In the genomic region with DNA sequence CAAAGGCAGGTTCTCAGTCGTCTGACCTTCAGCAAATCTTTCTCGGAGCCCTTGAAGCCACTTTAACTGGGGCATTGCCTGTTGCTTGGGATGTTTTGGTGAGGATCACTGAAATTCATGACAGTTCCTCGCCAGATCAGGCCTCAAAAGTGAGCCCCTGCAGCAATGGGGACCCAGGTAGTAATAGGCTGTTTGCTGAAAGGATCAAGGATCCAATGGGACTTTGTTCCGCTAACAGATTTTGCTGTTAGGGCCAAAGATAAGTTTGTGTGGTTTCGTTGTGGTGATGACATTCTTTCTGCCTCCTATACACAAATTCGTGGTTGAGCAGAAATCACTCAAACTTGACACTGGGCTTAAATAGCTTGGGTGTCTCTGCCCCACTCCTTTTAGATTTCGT, we compare ENCODE assay signal across 8 mouse cellular contexts. TPM values are rescaled to one million over a fixed set of nuclear protein-coding genes. Genes with fewer than 3 reads are reported as not detected.
A peak's percentile ranks its signal among the peaks of the same experiment; 100 is the strongest.
DNase-seq lines count a peak whose midpoint lies in the region; ATAC-seq and TF ChIP-seq lines count a peak whose summit lies in the region.

No protein-coding gene starts in this region.

- no peak for DNase-seq in left cerebral cortex, adult 2 months (ENCODE audit: extremely low spot score in 1 of 2, low spot score in 2 of 2)
- no peak for DNase-seq in left cerebral cortex, postnatal 14 days (ENCODE audit: low spot score in 2 of 2)
- no peak for DNase-seq in hindbrain, postnatal 0 days (ENCODE audit: low spot score)
- DNase-seq in left cerebral cortex, adult 8-10 months (ENCODE audit: low spot score in 2 of 2) = no peak
- DNase-seq in adrenal gland, adult 8-10 months = no peak
- DNase-seq in layer of hippocampus, adult 9-10 months (ENCODE audit: low spot score) = no peak

- no peaks in the 10 kb centered on the region for H3K27me3 ChIP-seq in embryonic facial prominence, embryonic 12.5 days
- no peaks in the 10 kb centered on the region for H3K27me3 ChIP-seq in hindbrain, postnatal 0 days (ENCODE audit: insufficient read depth, low read length)
- H3K27me3 ChIP-seq in myocyte (ENCODE audit: control insufficient read depth, insufficient read depth, insufficient read length) = no peaks in the 10 kb centered on the region

- TF ChIP-seq CTCF in left cerebral cortex, adult 2 months (IDR thresholded peaks at IDR 0.05) = no peak
- TF ChIP-seq CTCF in hindbrain, postnatal 0 days (IDR thresholded peaks at IDR 0.05; ENCODE audit: low read depth) = no peak

- peak overlapping the region; percentile 88 for H3K27ac ChIP-seq in left cerebral cortex, adult 2 months
- peak overlapping the region; percentile 84; the same call in 1 of the 2 replicates for H3K27ac ChIP-seq in embryonic facial prominence, embryonic 12.5 days
- H3K27ac ChIP-seq in hindbrain, postnatal 0 days = peak overlapping the region; percentile 88

- peaks cover 48% of the 10 kb centered on the region for H3K79me2 ChIP-seq in myocyte (ENCODE audit: control insufficient read depth, insufficient read depth)

- H3K4me2 ChIP-seq in embryonic facial prominence, embryonic 12.5 days (replicated peaks) = peak overlapping the region; percentile 86
- H3K4me2 ChIP-seq in hindbrain, postnatal 0 days (ENCODE audit: low read depth, low read length) = peak overlapping the region; percentile 92
- H3K4me2 ChIP-seq in myocyte (ENCODE audit: low read depth) = peak overlapping the region; percentile 96

- TF ChIP-seq POLR2A in myocyte (IDR thresholded peaks at IDR 0.05; ENCODE audit: insufficient read length, low read depth) = no peak

- H3K4me3 ChIP-seq in left cerebral cortex, adult 2 months = peak overlapping the region; percentile 59
- peak overlapping the region; percentile 78 for H3K4me3 ChIP-seq in embryonic facial prominence, embryonic 12.5 days
- H3K4me3 ChIP-seq in hindbrain, postnatal 0 days (ENCODE audit: low read length) = peak overlapping the region; percentile 73
- H3K4me3 ChIP-seq in myocyte = peak overlapping the region; percentile 94

- H3K4me1 ChIP-seq in embryonic facial prominence, embryonic 12.5 days = peaks cover 15% of the 10 kb centered on the region
- H3K4me1 ChIP-seq in hindbrain, postnatal 0 days (ENCODE audit: insufficient read depth, low read length) = peaks cover 15% of the 10 kb centered on the region

- H3K9me3 ChIP-seq in embryonic facial prominence, embryonic 12.5 days = no peaks in the 10 kb centered on the region
- no peaks in the 10 kb centered on the region for H3K9me3 ChIP-seq in hindbrain, postnatal 0 days (ENCODE audit: low read length)

- peak overlapping the region; percentile 97 for H3ac ChIP-seq in myocyte (ENCODE audit: control insufficient read depth, insufficient read length)

- 43% methylated on average over 7 of the region's 7 CpGs for WGBS in embryonic facial prominence, embryonic 12.5 days
- WGBS in hindbrain, postnatal 0 days = 49% methylated on average over 7 of the region's 7 CpGs

- ATAC-seq in embryonic facial prominence, embryonic 12.5 days (ENCODE audit: insufficient number of reproducible peaks, insufficient read depth, low FRiP score, low TSS enrichment) = no peak
- no peak for ATAC-seq in hindbrain, postnatal 0 days

- H3K36me3 ChIP-seq in embryonic facial prominence, embryonic 12.5 days = peaks cover 20% of the 10 kb centered on the region
- peaks cover 11% of the 10 kb centered on the region for H3K36me3 ChIP-seq in hindbrain, postnatal 0 days (ENCODE audit: insufficient read depth, low read length)
- peaks cover 11% of the 10 kb centered on the region for H3K36me3 ChIP-seq in myocyte (ENCODE audit: control insufficient read depth, insufficient read depth)

- peak overlapping the region; percentile 78 for H3K9ac ChIP-seq in embryonic facial prominence, embryonic 12.5 days
- peak overlapping the region; percentile 59 for H3K9ac ChIP-seq in hindbrain, postnatal 0 days (replicated peaks; ENCODE audit: low read length)

- intact Hi-C loops in left cerebral cortex, adult 2 months (cut with DNase I) = loop anchor here (10.0 kb wide), 1 partner anchor 143 kb away; no protein-coding TSS in a partner anchor
- intact Hi-C loops in left cerebral cortex, postnatal 14 days (cut with DNase I) = no loop called here

TF ChIP-seq in myocyte, 11 proteins besides CTCF, POLR2A, EP300 and RAD21:
- TF ChIP-seq MYOG (IDR thresholded peaks at IDR 0.05; ENCODE audit: control insufficient read depth in 1 of 3, insufficient read depth in 1 of 3, insufficient read length in 2 of 3, low read depth in 2 of 3) (no peak), SRF (IDR thresholded peaks at IDR 0.05; ENCODE audit: control insufficient read depth, insufficient read length, low read depth) (no peak), REST (IDR thresholded peaks at IDR 0.05; ENCODE audit: insufficient read depth, insufficient read length) (no peak), POLR2AphosphoS2 (IDR thresholded peaks at IDR 0.05; ENCODE audit: insufficient read length, low read depth) (no peak), E2F4 (IDR thresholded peaks at IDR 0.05; ENCODE audit: insufficient read depth) (no peak), TCF12 (IDR thresholded peaks at IDR 0.05; ENCODE audit: insufficient read depth, poor library complexity, severe bottlenecking) (no peak), USF1 (IDR thresholded peaks at IDR 0.05; ENCODE audit: low read depth) (no peak), TCF3 (IDR thresholded peaks at IDR 0.05; ENCODE audit: insufficient read length, low read depth) (no peak), CEBPB (IDR thresholded peaks at IDR 0.05; ENCODE audit: insufficient read depth, poor library complexity, severe bottlenecking) (no peak), MAX (IDR thresholded peaks at IDR 0.05; ENCODE audit: low read depth) (no peak), MYOD1 (IDR thresholded peaks at IDR 0.05; ENCODE audit: control insufficient read depth in 1 of 3, insufficient read length in 2 of 3, low read depth in 2 of 3) (no peak)
TF ChIP-seq in myocyte: peak in this region for 0.

RNA-seq across cellular contexts. Expression of gene Tmem186, which starts 0.6 kb away (rescaled TPM):
- total RNA-seq in left cerebral cortex, adult 2 months (2021) = 10 to 100 TPM; 12.5 to 13.1 TPM
- 10 to 100 TPM; 11.2 to 12.6 TPM for total RNA-seq in left cerebral cortex, postnatal 14 days (2021)
- 23.9 and 24.2 TPM in 2 replicates for polyA plus RNA-seq in embryonic facial prominence, embryonic 12.5 days (2016; fragmentation: Nextera tagmentation; extraction: Ambion mirVana)
- 18.9 and 19.1 TPM in 2 replicates for total RNA-seq in hindbrain, postnatal 0 days (2014; rRNA removed)
- 14.5 and 15.7 TPM in 2 replicates for polyA plus RNA-seq in hindbrain, postnatal 0 days (2015; fragmentation: Nextera tagmentation; extraction: Ambion mirVana)
- 7.4 TPM for polyA plus RNA-seq in myocyte (2012; fragmentation: generic; extraction: Trizol)
- 10 to 100 TPM; 12.5 to 14.2 (median 13.5) TPM for total RNA-seq in left cerebral cortex, adult 8-10 months (2022)
- total RNA-seq in adrenal gland, adult 8-10 months (2022) = 10 to 100 TPM; 22.7 to 24.9 (median 23.8) TPM

RNA-seq across cellular contexts. Expression of gene Pmm2, which starts 0.7 kb away (rescaled TPM):
- total RNA-seq in left cerebral cortex, adult 2 months (2021) = 10 to 100 TPM; 36.2 to 36.9 TPM
- 10 to 100 TPM; 33.7 to 33.8 TPM for total RNA-seq in left cerebral cortex, postnatal 14 days (2021)
- polyA plus RNA-seq in embryonic facial prominence, embryonic 12.5 days (2016; fragmentation: Nextera tagmentation; extraction: Ambion mirVana) = 51.1 and 52.9 TPM in 2 replicates
- 33.1 and 44.4 TPM in 2 replicates for total RNA-seq in hindbrain, postnatal 0 days (2014; rRNA removed)
- polyA plus RNA-seq in hindbrain, postnatal 0 days (2015; fragmentation: Nextera tagmentation; extraction: Ambion mirVana) = 25.7 and 28.5 TPM in 2 replicates
- 31.7 TPM for polyA plus RNA-seq in myocyte (2012; fragmentation: generic; extraction: Trizol)
- 10 to 100 TPM; 28.6 to 33.1 (median 29.1) TPM for total RNA-seq in left cerebral cortex, adult 8-10 months (2022)
- total RNA-seq in adrenal gland, adult 8-10 months (2022) = 10 to 100 TPM; 56.5 to 79.9 (median 70.5) TPM

RNA-seq across cellular contexts. Expression of gene Carhsp1, which starts 33.8 kb away (rescaled TPM):
- total RNA-seq in left cerebral cortex, adult 2 months (2021) = 10 to 100 TPM; 11.2 to 16.4 TPM
- total RNA-seq in left cerebral cortex, postnatal 14 days (2021) = 10 to 100 TPM in 1 of 2 experiments, 1 to 10 TPM in 1; 8.6 to 13.9 TPM
- polyA plus RNA-seq in embryonic facial prominence, embryonic 12.5 days (2016; fragmentation: Nextera tagmentation; extraction: Ambion mirVana) = 117 and 120 TPM in 2 replicates
- total RNA-seq in hindbrain, postnatal 0 days (2014; rRNA removed) = 120 and 127 TPM in 2 replicates
- 105 and 110 TPM in 2 replicates for polyA plus RNA-seq in hindbrain, postnatal 0 days (2015; fragmentation: Nextera tagmentation; extraction: Ambion mirVana)
- 110 TPM for polyA plus RNA-seq in myocyte (2012; fragmentation: generic; extraction: Trizol)
- total RNA-seq in left cerebral cortex, adult 8-10 months (2022) = 10 to 100 TPM; 29.8 to 33.0 (median 31.3) TPM
- total RNA-seq in adrenal gland, adult 8-10 months (2022) = 100 to 1,000 TPM in 2 of 4 experiments, 10 to 100 TPM in 2; 47.3 to 133 (median 83.9) TPM

RNA-seq across cellular contexts. Expression of gene Gm5767, which starts 42.4 kb away (rescaled TPM):
- total RNA-seq in left cerebral cortex, adult 2 months (2021) = not detected
- not detected for total RNA-seq in left cerebral cortex, postnatal 14 days (2021)
- polyA plus RNA-seq in embryonic facial prominence, embryonic 12.5 days (2016; fragmentation: Nextera tagmentation; extraction: Ambion mirVana) = not detected in 2 replicates
- total RNA-seq in hindbrain, postnatal 0 days (2014; rRNA removed) = not detected in 2 replicates
- polyA plus RNA-seq in hindbrain, postnatal 0 days (2015; fragmentation: Nextera tagmentation; extraction: Ambion mirVana) = not detected in 2 replicates
- 0.16 TPM for polyA plus RNA-seq in myocyte (2012; fragmentation: generic; extraction: Trizol)
- not detected for total RNA-seq in left cerebral cortex, adult 8-10 months (2022)
- total RNA-seq in adrenal gland, adult 8-10 months (2022) = not detected
